Mouse (Mus musculus) lung, adult 2 months (tissue): ENCODE results near the gene Mum1. TPM values are rescaled to one million over a fixed set of nuclear protein-coding genes. Genes with fewer than 3 reads are reported as not detected.

Experiments used
- DNase-seq: peaks from one replicate; pipeline ENCODE4 v3.0.0; 2022
- H3K4me1 ChIP-seq: fragments of 200-500 bp; 2 replicates; pipeline ENCODE4 v1.6.1; 2011; ENCODE audit warnings: low read length; ENCODE audit not compliant: control insufficient read depth, insufficient read depth
- H3K4me3 ChIP-seq: fragments of 200-500 bp; replicated peaks from 2 replicates; pipeline ENCODE3; 2011; ENCODE audit warnings: low read depth, mild to moderate bottlenecking, control low read depth, low read length; ENCODE audit errors: extremely low read depth
- CTCF ChIP-seq: fragments of 200-500 bp; IDR thresholded peaks from 2 replicates; pipeline ENCODE4 v1.5.1; 2011; ENCODE audit warnings: mild to moderate bottlenecking, low read length, control low read depth; ENCODE audit not compliant: insufficient read depth
- POLR2A ChIP-seq: fragments of 200-500 bp; IDR thresholded peaks from 2 replicates; pipeline ENCODE4 v1.6.1; 2011; ENCODE audit warnings: low read depth, mild to moderate bottlenecking, control low read depth, low read length, borderline replicate concordance; ENCODE audit errors: extremely low read depth
- WGBS: fragments of 180-500 bp; shearing (Covaris S2); methylation state at CpG from one replicate; pipeline ENCODE4 v1.1.7; 2018; 5-methylcytosine and 5-hydroxymethylcytosine counted together
- polyA plus RNA-seq: library from polyadenylated mRNA; depleted of rRNA; stranded (reverse); fragments of >200 nt; gene quantifications from 2 replicates; pipeline ENCODE4 v1.2.3, GENCODE M21; 2012

Mum1 gene
- polyA plus RNA-seq, 1 experiment, result 39.6 TPM

DNA sequence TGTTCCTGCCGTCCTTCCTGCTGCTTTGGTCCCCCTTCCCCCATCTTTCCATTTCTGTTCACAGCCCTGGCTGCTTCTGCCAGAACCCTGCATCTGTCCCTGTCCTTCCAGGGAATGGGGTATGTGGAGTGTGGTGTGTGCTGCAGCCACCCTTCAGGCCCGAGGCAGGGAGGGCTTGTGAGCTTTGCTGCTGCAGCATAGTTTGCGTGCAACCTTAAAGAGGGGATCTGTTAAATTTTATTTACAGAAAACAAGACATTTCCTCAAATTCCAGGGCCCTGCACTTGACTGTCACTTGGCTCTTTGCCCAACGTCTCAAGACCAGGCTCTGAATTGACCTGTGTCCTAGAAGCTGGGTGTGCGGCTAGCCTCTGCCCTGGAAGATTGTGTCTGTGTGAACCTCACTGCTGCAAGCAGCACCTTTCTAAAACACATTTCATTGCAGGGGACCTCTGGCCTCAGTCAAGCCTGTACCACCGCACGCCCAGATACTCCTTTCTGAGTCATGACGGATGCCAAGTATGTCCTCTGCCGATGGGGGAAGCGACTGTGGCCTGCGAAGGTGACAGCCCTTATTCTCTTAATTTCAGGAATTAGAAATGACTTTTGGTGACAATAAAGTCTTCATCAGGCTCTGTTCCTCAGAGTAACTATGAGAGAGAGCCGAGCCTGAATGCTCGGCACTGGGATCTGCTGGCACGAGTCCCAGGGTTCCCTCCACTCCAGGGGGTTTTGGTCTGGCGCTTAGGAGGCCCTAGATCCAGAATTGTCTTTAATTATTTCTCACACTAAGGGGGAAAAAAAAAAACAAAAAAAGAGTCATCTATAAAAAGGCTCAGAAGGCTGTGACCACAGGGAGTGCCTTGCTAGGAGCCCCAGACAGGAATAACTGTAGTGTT is 1.9 kb downstream of the Mum1 start:
- DNase-seq, result no peak
- Histone ChIP-seq H3K4me1 (peaks cover 12% of the 10 kb centered on the region), H3K4me3 (no peak overlapping the region)
- WGBS, result 46% methylated on average over 15 of the region's 15 CpGs
- no peak for TF ChIP-seq CTCF
- no peak for TF ChIP-seq POLR2A

DNA sequence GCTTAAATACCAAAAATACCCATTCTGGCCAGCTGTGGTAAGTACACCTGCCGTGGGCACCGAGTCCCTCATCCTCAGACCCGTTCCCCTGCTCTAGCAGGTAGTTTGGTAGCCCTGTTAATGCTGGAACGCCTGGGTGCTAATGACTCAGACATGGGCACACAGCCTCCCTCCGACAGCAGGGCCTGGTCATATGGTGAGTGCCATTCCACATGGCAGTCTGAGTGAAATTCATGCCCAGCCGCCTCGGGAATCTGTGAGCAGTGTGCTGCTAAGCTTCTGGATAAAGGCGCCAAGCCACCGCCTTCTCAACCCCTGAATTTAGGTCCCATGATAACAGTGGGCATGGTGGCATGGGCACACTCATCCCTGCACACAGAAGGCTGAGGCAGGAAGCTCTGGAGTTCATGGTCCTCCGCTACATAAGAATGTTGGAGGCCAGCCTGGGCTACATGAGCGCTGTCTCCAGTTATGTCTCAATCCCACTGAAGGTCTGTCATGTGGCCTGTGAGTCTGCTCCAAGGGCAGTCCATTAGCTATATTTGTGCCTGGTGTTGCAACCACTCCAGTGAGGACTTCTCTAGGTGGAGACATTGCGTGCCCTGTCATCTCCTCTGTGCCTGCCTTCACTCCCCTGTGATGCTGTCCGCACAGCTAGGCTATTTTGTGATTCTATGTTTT is 10.1 kb downstream of the Mum1 start:
- no peak for DNase-seq
- H3K4me3 ChIP-seq, result no peak overlapping the region
- TF ChIP-seq POLR2A (no peak), CTCF (no peak)
- H3K4me1 ChIP-seq, result no peaks in the 10 kb centered on the region
- WGBS, result 94% methylated on average over 13 of the region's 13 CpGs

DNA sequence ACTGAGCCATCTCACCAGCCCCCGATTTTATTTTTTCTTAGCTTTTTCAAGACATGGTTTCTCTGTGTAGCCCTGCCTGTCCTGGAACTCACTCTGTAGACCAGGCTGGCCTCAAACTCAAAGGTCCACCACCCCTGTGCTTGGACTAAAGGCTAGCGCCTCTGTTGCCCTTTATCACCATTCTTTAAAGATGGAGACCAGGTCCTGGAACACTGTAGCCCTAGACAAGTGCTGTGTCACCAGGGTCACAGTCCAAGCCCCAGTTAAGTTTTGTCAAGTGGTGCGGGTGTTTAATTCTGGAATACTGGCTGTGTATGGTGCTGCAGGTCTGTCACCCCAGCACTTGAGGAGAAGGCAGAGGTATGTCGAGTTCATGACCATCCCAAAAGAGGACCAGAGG is 10.8 kb downstream of the Mum1 start:
- Histone ChIP-seq H3K4me1 (no peaks in the 10 kb centered on the region), H3K4me3 (no peak overlapping the region)
- TF ChIP-seq CTCF (no peak), POLR2A (no peak)
- DNase-seq, result no peak
- 92% methylated on average over 4 of the region's 4 CpGs for WGBS

DNA sequence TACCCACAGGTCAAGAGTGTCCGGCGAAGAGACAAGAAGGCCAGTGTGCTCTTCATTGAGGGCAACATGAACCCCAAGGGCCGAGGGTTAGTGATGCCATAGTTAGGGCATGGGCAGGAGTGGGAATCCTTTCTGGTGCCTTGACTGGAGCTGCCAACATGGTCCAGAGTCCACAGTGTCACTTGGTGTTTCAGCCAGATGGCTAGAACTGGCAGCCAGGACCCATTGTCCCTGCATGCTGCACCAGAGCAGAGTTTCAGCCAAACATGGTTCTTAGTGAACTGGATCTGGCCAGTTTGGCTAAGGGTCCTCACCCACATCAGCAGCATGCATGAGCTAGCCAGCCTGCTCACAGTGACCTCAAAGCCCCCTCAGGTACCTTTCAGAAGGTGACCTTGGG is 12.1 kb downstream of the Mum1 start:
- Histone ChIP-seq H3K4me3 (no peak overlapping the region), H3K4me1 (no peaks in the 10 kb centered on the region)
- DNase-seq, result no peak
- no peak for TF ChIP-seq CTCF
- no peak for TF ChIP-seq POLR2A
- WGBS, result 97% methylated on average over 3 of the region's 3 CpGs

- H3K4me3 ChIP-seq, result no peak overlapping the region
- 77% methylated on average over 6 of the region's 6 CpGs for WGBS
- TF ChIP-seq POLR2A (no peak), CTCF (no peak)
- DNase-seq, result no peak
- no peaks in the 10 kb centered on the region for H3K4me1 ChIP-seq
These were observed 13.6 kb downstream of the Mum1 start for GRCm38 (mm10) chr10:80239791-80240190.

DNA sequence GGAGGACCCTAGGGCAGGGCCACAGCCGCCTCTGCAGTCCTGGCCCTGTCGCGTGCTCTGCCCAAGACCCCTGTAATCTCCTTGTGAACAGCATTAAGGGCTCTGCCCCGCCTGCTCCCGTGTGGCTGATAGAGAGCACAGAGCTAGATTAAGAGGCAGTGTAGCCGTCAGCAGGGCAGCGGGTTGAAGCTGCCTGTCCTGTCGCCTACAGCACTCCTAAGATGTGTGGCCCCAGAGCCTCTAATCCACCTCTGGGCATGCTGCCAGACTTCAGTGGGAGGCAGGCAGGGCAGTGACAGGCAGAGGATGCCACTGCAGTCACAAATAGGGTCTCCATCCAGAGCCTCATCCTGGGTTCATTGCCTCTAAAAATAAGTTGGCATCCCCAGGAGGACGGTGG is 15.9 kb downstream of the Mum1 start:
- TF ChIP-seq CTCF, result no peak
- TF ChIP-seq POLR2A, result no peak
- Histone ChIP-seq H3K4me3 (no peak overlapping the region), H3K4me1 (no peaks in the 10 kb centered on the region)
- WGBS, result 64% methylated on average over 9 of the region's 9 CpGs
- DNase-seq, result no peak

DNA sequence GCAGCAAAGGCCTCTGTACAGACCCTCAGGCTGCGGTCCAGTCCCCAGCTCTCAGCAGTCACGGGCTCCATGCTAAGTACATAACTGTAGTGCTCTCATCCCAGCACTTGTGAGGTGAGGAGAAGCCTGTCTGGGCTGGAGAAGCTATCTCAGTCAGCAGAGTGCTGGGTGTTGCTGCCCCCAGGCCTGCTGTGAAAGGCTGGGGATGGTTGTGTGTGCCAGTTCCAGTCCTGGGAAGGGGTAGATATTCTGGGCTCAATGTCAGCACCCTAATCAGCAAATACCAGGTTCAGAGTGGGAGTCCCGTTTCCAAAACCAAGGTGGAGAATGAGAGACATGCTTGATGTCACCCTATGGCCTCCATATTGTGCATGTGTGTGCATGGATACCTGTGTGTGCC is 16.4 kb downstream of the Mum1 start:
- WGBS, result 63% methylated on average over 3 of the region's 3 CpGs
- TF ChIP-seq POLR2A, result no peak
- no peak for TF ChIP-seq CTCF
- no peak for DNase-seq

DNA sequence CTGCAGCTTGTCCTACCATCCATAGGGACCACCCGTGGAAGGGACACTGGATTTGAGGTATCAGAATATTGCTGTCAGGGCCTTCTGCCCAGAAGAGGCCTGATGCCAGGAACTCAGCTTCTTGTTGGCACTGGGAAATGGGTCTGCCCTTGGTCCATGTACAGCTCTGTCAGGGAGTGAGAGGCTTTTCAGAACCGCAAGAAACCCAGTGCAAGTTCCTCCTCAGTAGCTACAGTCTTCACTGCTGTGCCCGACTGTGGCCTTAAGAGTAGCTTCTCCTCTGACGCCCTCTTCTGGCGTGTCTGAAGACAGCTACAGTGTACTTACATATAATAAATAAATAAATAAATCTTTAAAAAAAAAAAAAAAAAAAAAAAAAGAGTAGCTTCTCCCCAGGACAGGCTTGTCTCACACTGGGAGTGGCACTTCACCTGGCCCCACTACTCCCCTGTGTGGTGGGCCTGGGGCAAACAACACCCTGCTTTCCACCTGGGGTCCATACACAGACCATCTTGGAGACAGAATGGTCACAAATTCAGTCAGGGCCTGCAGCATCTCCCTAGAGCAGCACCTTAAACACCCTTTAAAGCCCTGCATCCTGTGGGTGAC is 18.7 kb downstream of the Mum1 start:
- 30% methylated on average over 5 of the region's 5 CpGs for WGBS
- no peak for DNase-seq

More for the DNA sequence above, 16.4 kb downstream of the Mum1 start:
- H3K4me1 ChIP-seq, result no peaks in the 10 kb centered on the region
- no peak overlapping the region for H3K4me3 ChIP-seq

DNA sequence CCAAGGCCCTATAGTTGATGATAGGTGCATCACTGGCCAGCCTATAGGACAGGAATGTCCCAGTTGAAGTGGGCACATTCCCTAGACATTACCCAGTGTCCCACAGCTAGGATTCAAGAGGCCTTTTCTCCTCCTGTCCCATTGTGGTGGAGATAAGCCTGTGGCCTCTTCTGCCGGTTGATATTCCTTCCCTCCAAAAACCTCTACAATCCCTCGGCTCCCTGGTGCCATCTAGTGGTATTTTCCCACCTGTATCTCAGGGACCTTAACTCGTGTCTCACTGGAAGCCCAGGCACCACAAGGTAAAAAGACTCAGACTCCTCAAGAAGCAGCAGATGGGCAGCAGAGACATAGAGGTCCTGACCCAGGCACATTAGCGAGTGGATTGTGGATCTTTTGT is 19.4 kb downstream of the Mum1 start:
- TF ChIP-seq POLR2A (no peak), CTCF (peak; percentile 50)
- peak; percentile 71 for DNase-seq
- Histone ChIP-seq H3K4me1 (peaks cover 4% of the 10 kb centered on the region), H3K4me3 (no peak overlapping the region)
- 5% methylated on average over 4 of the region's 4 CpGs for WGBS

More for the DNA sequence above, 18.7 kb downstream of the Mum1 start:
- Histone ChIP-seq H3K4me1 (peaks cover 2% of the 10 kb centered on the region), H3K4me3 (no peak overlapping the region)
- TF ChIP-seq POLR2A, result no peak
- peak; percentile 38 for TF ChIP-seq CTCF
